Mouse (Mus musculus) embryonic stem cell, embryonic (primary cell): Measurements from ENCODE around the gene Mrpl38.

ENCODE experiments used
- CTCF ChIA-PET, 4 experiments: fragments of 300-600 bp in 2 of 4; fragments of 350-600 bp in 2 of 4; sonication (Branson Sonifier 250); formaldehyde crosslinking; loops; one replicate each; lab custom pipeline; 2022; ENCODE audit warnings: inconsistent platforms in 2 of 4; lab: Charles Lee
- POLR2A ChIA-PET, 4 experiments: fragments of 300-600 bp in 2 of 4; fragments of 350-600 bp in 2 of 4; sonication (Branson Sonifier 250); formaldehyde crosslinking; loops; one replicate each; lab custom pipeline; 2022; ENCODE audit warnings: antibody characterized with exemption in 4 of 4, inconsistent platforms in 1 of 4; lab: Charles Lee

The Mrpl38 gene

DNA sequence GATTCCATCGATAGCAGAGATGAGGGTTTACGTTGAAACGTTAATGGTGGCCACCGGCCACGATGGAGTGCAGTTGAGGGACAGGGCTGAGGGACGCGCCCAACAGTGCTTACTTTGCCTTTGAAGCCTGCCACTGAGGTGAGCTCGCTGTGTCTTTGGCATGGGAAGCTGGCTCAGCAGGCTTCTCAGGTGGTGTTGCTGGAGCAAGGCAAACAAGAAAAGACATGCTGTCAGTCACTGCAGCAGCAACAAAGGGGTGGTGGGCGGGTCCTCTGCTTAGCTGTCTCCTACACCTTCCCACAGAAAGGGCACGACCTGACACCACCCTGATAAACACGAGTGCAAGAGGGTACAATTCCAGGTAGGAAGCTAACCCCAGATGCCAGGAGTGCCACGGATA lies 22.6 kb upstream of the Mrpl38 start:
- POLR2A ChIA-PET = interaction anchor here in 3 of 4 experiments (0.7 to 5.5 kb wide), 15 partner anchors 9 to 327 kb away, joined by 3 to 75 read pairs (median 6); partner anchors contain the start of genes Mrpl38 (in 2 of the 3), Acox1 (in 1 of the 3), Galk1 (in 1 of the 3) and Ten1 (in 1 of the 3)
- CTCF ChIA-PET = interaction anchor here in 3 of 4 experiments (0.5 to 2.2 kb wide), 6 partner anchors 9 to 56 kb away, joined by 3 to 17 read pairs (median 4); partner anchors contain the start of gene Mrpl38 (in 2 of the 3)

DNA sequence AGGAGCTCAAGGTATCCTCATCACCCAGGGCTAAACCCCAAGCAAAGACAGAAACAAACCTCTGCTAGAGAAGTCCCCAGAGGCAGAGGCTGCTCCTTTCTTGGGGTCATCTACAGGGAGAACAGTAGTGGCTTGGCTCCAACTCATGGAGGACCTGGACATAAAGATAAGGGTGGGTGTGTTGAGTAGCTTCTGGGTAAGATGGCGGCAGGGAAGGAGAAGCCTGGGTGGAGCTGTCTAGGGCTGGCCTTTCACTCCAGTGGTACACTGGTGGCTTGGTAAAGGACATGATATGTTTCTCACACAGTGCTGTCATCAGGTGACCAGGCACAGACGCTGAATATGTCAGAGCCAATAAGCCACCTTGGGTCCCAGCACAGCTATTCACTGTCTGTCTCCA lies 12.3 kb upstream of the Mrpl38 start:
- CTCF ChIA-PET = interaction anchor here (0.5 to 2.9 kb wide), 8 partner anchors 9 to 441 kb away, joined by 3 to 18 read pairs (median 4); partner anchors contain the start of gene Mrpl38 (in 3 of the 4)
- POLR2A ChIA-PET = interaction anchor here in 2 of 4 experiments (0.8 to 4.0 kb wide), 9 partner anchors 8 to 126 kb away, joined by 3 to 24 read pairs (median 5); partner anchors contain the start of genes Mrpl38 (in 2 of the 2) and Trim65 (in 1 of the 2)

DNA sequence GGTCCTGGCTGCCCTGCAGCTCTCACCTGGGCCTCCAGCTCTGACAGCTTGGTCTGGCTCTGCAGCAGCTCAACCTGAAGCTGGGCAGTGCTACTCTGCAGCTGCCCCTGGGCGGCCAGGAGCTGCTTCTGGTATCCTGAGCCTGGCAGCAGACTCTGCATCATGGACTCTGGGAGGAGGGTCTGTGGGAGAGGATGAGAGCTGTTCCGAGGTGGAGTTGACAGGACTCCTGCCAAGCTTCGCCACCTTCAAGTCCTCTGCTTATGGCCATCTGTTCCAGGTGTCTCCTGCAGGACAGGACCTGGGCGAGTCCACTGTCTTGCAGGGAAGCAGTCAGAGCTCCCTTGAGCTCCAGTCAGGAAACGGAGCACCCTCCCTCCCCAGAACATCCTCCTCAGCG lies 10.7 kb upstream of the Mrpl38 start:
- ChIA-PET CTCF (interaction anchor here (0.5 to 2.9 kb wide), 12 partner anchors 10 to 219 kb away, joined by 3 to 18 read pairs (median 3); partner anchors contain the start of gene Mrpl38 (in 3 of the 4)), POLR2A (interaction anchor here (0.6 to 9.3 kb wide), 23 partner anchors 8 to 1465 kb away, joined by 3 to 75 read pairs (median 5); partner anchors contain the start of genes Mrpl38 (in 4 of the 4), Acox1 (in 1 of the 4), H3f3b (in 1 of the 4) and Ten1 (in 1 of the 4))

DNA sequence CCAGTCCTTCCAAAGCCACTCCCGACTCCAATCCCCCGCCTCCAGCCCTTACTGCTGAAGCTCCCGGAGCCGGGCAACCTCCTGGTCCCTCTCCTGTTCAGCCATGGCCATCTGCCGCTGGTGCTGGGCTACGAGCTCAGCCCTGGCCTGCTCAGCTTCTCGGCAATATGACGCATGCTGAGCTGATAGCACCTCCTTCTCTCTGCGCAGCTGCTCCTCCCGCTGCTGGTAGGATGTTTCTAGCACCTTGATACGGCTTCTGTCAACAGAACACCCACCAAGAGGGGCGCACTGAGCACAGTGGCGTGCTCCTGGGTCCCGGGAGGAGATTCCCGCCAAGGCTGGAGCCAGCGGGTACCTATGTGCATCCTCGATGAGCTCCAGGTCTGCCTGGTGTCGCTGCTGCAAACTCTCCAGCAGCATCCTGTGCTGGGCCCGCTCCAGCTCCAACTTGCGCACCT lies 10.1 kb upstream of the Mrpl38 start:
- CTCF ChIA-PET = interaction anchor here (0.5 to 2.9 kb wide), 15 partner anchors 10 to 220 kb away, joined by 3 to 18 read pairs (median 3); partner anchors contain the start of gene Mrpl38 (in 3 of the 4)

DNA sequence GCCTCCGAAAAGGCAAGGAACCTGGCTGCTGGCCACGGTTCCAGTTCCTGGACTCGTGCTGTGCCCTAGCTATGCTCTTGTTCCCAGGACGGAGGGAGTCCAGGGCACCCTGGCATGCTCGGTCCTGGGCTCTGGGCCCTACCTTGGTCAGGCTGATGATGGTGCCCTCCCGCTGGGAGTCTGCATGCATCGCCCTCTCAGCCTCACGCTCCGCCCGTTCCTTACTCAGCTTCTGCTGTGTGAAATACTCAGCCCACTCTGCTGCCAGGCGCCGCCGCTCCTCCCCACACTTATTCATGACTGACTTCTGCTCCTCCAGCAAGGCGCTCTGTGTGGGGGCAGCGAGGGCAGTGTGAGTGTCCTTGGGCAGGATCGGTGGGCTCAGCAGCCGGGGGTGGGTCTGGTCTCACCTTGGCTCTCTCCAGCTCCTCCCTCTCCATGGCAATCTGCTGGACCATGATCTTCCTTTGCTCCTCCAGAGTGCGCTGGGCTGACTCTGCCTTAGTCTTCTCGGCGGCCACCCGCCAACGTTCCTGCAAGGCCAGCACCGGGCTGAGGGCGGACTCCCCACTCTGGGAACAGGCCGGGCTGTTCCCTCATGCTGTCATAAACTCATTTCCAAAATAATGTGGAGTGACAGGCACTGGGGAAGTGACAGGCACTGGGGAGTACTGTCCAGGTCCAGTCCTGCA lies 7.8 kb upstream of the Mrpl38 start:
- ChIA-PET POLR2A (interaction anchor here in 3 of 4 experiments (0.5 to 9.3 kb wide), 18 partner anchors 8 to 282 kb away, joined by 3 to 75 read pairs (median 4); partner anchors contain the start of genes Fbf1 (in 2 of the 3), Galk1 (in 1 of the 3), Mrpl38 (in 1 of the 3) and Trim65 (in 1 of the 3)), CTCF (interaction anchor here (0.5 to 1.4 kb wide), 5 partner anchors 8 to 270 kb away, joined by 3 to 8 read pairs (median 5); partner anchors contain the start of gene Mrpl38 (in 1 of the 4))

More for the DNA sequence above, 10.1 kb upstream of the Mrpl38 start:
- POLR2A ChIA-PET = interaction anchor here (0.6 to 9.3 kb wide), 24 partner anchors 9 to 209 kb away, joined by 3 to 75 read pairs (median 6); partner anchors contain the start of genes Mrpl38 (in 4 of the 4), Acox1 (in 1 of the 4), Fbf1 (in 1 of the 4) and H3f3b (in 1 of the 4)

DNA sequence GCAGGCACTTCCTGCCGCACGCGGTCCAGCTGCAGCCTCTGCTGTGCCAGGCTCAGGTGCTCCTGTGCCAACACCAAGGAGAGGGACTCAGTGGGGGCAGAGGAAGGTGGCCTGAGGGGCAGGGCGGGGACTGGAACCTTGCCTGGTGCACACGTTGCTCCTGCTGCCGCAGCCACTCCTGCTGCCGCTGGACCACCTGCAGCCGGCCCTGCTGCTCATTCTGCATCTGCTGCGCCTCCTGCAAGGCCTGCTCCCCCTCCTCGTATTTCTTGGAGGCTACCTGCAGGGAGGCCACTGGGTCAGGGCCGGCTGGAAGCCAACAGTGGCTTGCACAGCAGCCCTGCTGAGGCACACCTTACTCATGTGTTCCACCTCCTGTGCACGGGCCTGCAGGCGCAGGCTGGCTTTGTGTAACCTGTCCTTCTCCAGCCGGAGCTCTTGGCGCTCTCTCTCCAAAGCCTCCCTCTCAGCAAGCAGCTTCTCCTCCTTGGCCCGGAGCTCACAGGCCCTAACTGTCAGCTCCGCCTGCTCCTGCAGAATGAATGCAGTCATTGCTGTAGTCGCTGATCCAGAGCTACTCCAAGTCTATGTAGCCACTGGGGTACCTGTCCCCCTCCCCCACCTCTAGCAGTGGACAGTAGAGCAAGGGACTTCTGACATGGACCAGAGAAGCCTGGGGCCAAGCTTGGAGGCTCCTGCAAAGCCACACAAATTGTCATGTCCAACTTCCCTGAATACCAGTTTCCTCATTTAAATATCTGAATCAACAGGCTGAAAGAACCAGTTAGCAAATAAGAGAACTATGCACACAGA lies 7.0 kb upstream of the Mrpl38 start:
- CTCF ChIA-PET = interaction anchor here in 2 of 4 experiments (0.6 to 1.3 kb wide), 2 partner anchors 74 to 269 kb away, joined by 3 to 4 read pairs; no protein-coding TSS in a partner anchor
- POLR2A ChIA-PET = interaction anchor here in 2 of 4 experiments (0.5 to 9.3 kb wide), 16 partner anchors 9 to 283 kb away, joined by 3 to 75 read pairs (median 4); partner anchors contain the start of genes Fbf1 (in 2 of the 2), Galk1 (in 1 of the 2) and Trim65 (in 1 of the 2)

DNA sequence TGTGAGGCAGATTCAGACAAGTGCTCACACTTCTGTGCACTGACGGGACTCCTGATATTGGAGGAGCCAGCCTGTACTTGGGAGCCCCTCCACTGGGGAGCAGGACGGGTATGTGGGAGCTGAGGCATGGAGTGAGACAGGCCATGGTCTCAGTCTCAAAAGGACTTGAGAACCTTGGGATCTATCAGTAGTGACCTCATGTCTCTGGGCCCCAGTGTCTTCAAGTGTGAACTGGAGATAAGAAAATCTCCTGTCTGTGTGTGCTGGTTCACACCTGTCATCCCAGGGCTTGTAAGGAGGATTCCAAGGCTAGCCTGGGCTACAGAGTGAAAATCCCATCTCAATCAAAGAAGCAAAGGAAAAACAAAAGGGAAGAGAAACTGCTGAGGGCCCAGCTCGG lies 4.8 kb upstream of the Mrpl38 start:
- POLR2A ChIA-PET = interaction anchor here in 3 of 4 experiments (0.5 to 9.3 kb wide), 18 partner anchors 8 to 766 kb away, joined by 3 to 75 read pairs (median 4); partner anchors contain the start of genes Acox1 (in 1 of the 3), Exoc7 (in 1 of the 3), Fbf1 (in 1 of the 3) and Jpt1 (in 1 of the 3)
- CTCF ChIA-PET = interaction anchor here in 3 of 4 experiments (0.5 to 1.4 kb wide), 3 partner anchors 26 to 500 kb away, joined by 3 read pairs; no protein-coding TSS in a partner anchor

DNA sequence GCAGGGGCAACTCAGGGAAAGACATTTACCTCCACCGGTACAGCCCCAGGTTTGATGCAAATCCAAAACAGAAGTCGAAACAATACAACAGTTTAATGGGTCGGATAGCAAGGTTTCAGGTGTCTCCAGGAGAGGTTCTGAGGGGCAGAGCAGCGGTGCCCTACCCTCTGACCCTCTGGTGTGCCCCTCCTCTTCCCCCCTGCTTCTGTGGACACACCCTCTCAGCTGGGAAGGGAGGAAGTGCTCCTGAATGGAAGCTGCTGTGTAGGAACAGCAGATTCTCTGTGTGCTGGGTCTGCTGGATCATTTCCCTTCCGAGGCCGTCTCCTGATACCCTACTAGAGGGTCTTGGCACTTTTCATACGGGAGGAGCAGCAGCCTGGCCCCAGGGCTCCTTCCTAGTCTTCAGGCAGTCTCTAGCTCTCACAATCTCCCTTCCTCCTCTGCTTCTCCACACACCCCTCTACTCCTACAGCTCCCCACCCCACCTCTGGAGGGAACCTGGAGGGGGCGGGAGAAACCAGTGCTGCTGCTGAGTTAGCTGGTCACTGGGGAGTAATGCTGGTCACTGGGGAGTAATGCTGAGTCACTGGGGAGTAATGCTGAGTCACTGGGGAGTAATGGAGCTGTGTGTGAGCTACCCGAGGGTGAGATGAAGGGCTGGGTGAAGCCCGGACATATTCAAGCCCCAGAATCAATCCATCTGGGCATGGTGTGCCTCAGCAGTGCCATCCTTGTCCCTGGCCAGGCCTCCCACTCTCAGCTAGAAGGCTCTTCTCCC lies 3.7 kb upstream of the Mrpl38 start:
- ChIA-PET POLR2A (interaction anchor here (0.6 to 9.3 kb wide), 42 partner anchors 8 to 756 kb away, joined by 3 to 75 read pairs (median 4); partner anchors contain the start of genes Fbf1 (in 2 of the 4), Trim47 (in 2 of the 4), Acox1 (in 1 of the 4) and Exoc7 (in 1 of the 4)), CTCF (interaction anchor here (0.5 to 2.1 kb wide), 14 partner anchors 9 to 513 kb away, joined by 3 to 7 read pairs (median 4); no protein-coding TSS in a partner anchor)

DNA sequence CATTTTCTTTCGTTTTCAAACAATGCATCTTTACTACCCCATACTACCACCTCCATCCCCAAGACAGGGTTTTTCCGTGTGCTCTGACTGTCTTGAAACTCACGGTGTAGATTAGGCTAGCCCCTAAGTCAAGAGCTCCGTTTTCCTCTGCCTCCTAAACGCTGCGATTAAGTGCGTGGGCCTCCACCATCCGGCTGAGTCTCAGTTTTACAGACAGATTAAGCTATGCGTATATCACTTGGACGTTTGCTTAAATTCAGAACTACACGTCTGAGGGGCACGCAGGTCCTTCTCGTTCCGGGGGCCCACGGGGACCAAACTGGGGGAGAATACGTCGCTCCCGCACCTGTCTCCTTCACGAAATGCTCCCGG lies 586 bp downstream of the Mrpl38 start:
- CTCF ChIA-PET = interaction anchor here (0.5 to 2.5 kb wide), 80 partner anchors 8 to 1471 kb away, joined by 3 to 31 read pairs (median 4); partner anchors contain the start of genes Trim47 (in 3 of the 4), Fbf1 (in 2 of the 4), Exoc7 (in 1 of the 4) and Foxj1 (in 1 of the 4)
- POLR2A ChIA-PET = interaction anchor here (0.6 to 3.9 kb wide), 97 partner anchors 8 to 550 kb away, joined by 3 to 43 read pairs (median 5); partner anchors contain the start of genes Exoc7 (in 3 of the 4), Ten1 (in 3 of the 4), Unk (in 3 of the 4) and Acox1 (in 2 of the 4)

DNA sequence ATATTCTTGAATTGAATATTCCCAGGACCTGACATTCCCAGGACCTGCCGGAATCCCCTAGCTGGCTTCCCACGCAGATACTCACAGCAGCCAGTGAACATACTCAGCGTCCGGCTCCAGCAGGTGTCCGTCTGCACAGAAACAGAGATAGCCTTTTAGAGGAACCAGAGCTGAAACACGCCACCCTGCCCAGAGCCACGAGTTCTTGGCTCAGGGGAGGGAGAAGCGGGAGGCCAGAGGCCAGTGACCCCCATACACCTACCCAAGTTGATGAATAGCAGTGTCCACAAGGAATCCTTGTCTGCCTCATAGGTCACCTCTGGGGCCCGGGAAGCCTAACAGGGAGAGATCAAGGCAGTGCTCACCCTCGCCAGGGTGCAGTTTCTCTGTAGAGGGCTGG lies 4.5 kb downstream of the Mrpl38 start:
- POLR2A ChIA-PET = interaction anchor here in 2 of 4 experiments (0.6 to 8.1 kb wide), 14 partner anchors 9 to 490 kb away, joined by 3 to 43 read pairs (median 4); no protein-coding TSS in a partner anchor
- CTCF ChIA-PET = interaction anchor here in 1 of 4 experiments (0.5 to 1.3 kb wide), 3 partner anchors 39 to 494 kb away, joined by 3 to 6 read pairs (median 4); no protein-coding TSS in a partner anchor

DNA sequence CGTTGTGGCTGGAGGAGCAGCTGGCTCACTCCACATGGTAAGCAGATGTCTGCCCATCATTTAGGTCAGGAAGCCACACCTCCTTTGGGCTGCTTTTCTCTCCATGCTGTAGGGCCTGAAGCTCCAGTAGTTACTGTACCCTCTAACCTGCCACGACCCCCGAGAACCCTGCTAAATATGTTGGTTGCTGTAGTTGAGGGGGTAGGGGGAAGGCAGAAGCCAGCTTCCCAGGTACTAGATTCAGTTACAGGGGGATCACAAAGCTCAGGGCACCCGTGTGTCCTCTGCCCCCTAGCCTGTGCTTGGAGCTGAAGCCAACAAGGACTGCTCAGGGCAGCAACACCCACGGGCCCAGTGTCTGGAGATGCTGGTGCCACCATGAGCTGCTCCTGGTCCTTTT lies 5.2 kb downstream of the Mrpl38 start:
- ChIA-PET CTCF (interaction anchor here in 1 of 4 experiments (0.5 to 1.3 kb wide), 3 partner anchors 38 to 494 kb away, joined by 3 to 6 read pairs (median 4); no protein-coding TSS in a partner anchor), POLR2A (interaction anchor here in 2 of 4 experiments (0.8 to 8.1 kb wide), 10 partner anchors 9 to 109 kb away, joined by 3 to 43 read pairs (median 4); no protein-coding TSS in a partner anchor)

DNA sequence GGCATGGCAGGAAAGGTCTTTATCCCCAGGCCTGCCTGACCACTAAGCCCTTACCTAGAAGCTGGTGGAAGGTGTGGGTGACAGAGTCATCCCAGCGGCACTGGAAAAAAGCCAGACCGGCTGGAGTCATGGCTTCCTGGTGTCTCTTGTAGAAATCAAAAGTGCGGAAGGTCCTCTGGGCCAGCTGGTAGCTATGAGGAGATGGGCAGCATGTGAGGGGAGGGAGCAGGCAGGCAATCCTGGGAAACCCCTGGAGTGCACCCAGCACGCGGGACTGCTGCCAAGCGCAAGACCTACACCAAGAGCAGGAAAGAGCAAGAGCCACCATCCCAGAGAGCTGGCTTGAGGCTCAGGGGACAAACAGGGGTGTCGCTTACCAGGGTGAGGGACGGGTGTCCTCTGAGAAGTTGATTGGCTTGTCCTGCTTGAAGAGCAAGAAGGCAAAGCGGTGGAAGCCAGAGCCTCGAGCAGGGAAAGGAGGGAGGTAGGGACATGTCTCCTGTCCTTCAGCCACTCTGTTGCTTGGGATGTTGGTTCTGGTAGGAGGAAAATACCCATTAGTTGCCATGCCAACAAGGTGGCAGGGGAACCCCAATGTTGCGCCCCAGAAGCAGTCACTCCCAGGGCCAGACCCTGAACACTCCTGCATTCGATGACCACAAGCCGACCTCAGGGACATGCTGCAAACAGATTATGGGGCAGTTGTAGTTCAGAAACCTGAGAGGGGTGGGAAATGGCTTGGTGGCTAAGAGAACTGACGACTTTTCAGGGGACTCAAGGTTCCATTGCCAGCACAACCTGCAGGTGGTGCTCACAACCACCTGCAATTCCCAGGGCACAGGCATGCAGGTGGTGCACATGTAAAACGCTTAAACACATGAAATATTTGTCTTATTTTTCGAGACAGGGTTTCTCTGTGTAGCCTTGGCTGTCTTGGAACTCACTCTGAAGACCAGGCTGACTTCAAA lies 6.0 kb downstream of the Mrpl38 start:
- ChIA-PET CTCF (interaction anchor here in 1 of 4 experiments (1.6 kb wide), 1 partner anchor 83 kb away, joined by 4 read pairs; no protein-coding TSS in a partner anchor), POLR2A (interaction anchor here in 1 of 4 experiments (0.8 to 8.1 kb wide), 5 partner anchors 11 to 30 kb away, joined by 3 to 43 read pairs (median 4); no protein-coding TSS in a partner anchor)

DNA sequence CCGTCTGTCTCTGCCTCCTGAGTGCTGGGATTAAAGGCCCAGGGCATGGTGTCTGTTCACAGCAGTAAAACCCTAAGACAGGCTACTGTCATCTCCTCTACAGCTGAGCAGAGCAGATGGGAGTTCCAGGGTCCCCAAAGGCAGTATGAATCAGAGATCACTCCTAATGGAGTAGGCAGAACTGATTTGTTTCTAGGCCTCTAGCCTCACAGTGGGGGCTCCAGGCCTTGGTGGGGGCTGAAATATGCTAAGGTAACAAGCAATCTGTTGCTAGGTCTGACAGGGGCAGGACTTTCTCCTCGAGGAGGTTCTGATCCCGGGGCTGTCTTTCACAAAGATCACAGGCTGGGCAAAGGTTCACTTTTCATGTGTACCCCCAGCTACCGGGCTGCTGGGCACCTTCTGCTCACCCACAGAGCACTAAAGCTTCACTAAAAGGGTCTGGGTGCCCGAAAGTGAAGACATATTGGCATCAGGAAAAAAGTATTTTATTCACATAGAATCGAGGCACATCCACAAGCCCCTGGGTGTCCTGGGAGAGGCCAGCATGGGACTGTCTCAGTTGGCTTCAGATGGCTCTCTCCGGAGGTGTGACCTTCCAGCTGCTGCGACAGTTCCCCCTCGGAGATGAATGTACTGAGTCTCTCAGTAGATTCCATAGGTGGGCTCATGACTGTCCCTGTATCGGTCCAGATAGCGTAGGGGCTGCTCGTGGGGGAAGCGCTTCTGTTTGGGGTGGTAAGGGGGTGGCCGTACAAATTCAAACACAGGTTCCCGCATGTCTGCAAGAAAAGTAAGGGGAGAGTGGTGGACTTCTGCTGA lies 7.1 kb downstream of the Mrpl38 start:
- ChIA-PET CTCF (interaction anchor here in 2 of 4 experiments (0.6 to 2.0 kb wide), 4 partner anchors 7 to 294 kb away, joined by 3 to 6 read pairs (median 4); partner anchors contain the start of gene Mrpl38 (in 1 of the 2)), POLR2A (interaction anchor here in 2 of 4 experiments (1.0 to 8.1 kb wide), 10 partner anchors 6 to 107 kb away, joined by 3 to 43 read pairs (median 4); partner anchors contain the start of gene Mrpl38 (in 1 of the 2))
